Mouse (Mus musculus): Measurements from ENCODE around the gene Pon1. TPM values are rescaled to one million over a fixed set of nuclear protein-coding genes. Genes with fewer than 3 reads are reported as not detected.

The Pon1 gene
- total and polyA plus RNA-seq, 2 experiments from 2014 or later, result 0.21 to 0.96 TPM

GRCm38 (mm10) chr6:5168158-5168557 lies 25.6 kb downstream of the Pon1 start:
- H3K4me2 ChIP-seq (ENCODE audit: low read depth, low read length), result no peak overlapping the region
- ATAC-seq (no peak), DNase-seq (ENCODE audit: low spot score) (no peak)
- no peak for TF ChIP-seq CTCF (IDR thresholded peaks at IDR 0.05; ENCODE audit: low read depth)
- H3K27me3 ChIP-seq (ENCODE audit: insufficient read depth, low read length), result no peaks in the 10 kb centered on the region
- H3K27ac ChIP-seq, result no peak overlapping the region
- H3K4me3 ChIP-seq (ENCODE audit: low read length), result no peak overlapping the region
- H3K9me3 ChIP-seq (ENCODE audit: low read length), result no peaks in the 10 kb centered on the region
- WGBS, result 69% methylated on average over 9 of the region's 9 CpGs
- H3K9ac ChIP-seq (replicated peaks; ENCODE audit: low read length), result no peak overlapping the region
- no peaks in the 10 kb centered on the region for H3K36me3 ChIP-seq (ENCODE audit: insufficient read depth, low read length)
- H3K4me1 ChIP-seq (ENCODE audit: insufficient read depth, low read length), result no peaks in the 10 kb centered on the region

DNA sequence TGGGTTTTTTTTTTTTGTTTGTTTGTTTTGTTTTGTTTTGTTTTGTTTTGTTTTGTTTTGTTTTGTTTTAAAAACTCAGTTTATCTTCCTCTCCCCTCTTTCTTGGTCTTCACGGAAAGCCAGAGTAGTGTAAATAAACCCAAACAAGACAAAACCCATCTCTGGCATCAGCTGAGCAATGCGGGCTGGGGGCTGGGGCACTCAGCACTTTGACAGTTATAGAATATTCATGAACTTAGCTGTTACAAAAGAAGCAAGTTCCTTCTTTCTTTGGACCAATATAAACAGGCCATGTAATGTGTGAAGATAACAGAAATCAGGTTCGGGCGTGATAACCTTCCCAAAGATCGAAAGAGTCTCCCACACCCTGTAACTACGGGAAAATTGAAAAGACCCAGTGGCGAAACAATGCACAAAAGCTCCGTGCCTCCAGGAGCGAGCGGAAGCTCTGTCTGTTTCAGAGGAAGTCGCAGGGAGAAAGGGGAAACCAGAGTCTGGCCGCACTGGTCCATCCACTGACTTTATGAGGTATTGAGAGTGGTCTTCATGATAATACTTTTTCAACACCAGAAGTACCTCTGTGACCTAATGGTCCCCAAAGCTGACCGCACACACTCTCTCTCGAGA lies 26.6 kb downstream of the Pon1 start:
- no peaks in the 10 kb centered on the region for H3K4me1 ChIP-seq (ENCODE audit: insufficient read depth, low read length)
- H3K4me3 ChIP-seq (ENCODE audit: low read length), result peak overlapping the region; percentile 11; the same call in 1 of the 2 replicates
- H3K9me3 ChIP-seq (ENCODE audit: low read length), result no peaks in the 10 kb centered on the region
- H3K9ac ChIP-seq (replicated peaks; ENCODE audit: low read length), result no peak overlapping the region
- WGBS, result 29% methylated on average over 14 of the region's 14 CpGs
- H3K27me3 ChIP-seq (ENCODE audit: insufficient read depth, low read length), result no peaks in the 10 kb centered on the region
- no peak for DNase-seq (ENCODE audit: low spot score)
- no peak for TF ChIP-seq CTCF (IDR thresholded peaks at IDR 0.05; ENCODE audit: low read depth)
- ATAC-seq, result no peak
- H3K27ac ChIP-seq, result no peak overlapping the region
- peak overlapping the region; percentile 42; the same call in 1 of the 2 replicates for H3K4me2 ChIP-seq (ENCODE audit: low read depth, low read length)
- no peaks in the 10 kb centered on the region for H3K36me3 ChIP-seq (ENCODE audit: insufficient read depth, low read length)

- Histone ChIP-seq H3K9ac (replicated peaks; ENCODE audit: low read length) (no peak overlapping the region), H3K4me2 (ENCODE audit: low read depth, low read length) (no peak overlapping the region), H3K36me3 (ENCODE audit: insufficient read depth, low read length) (peaks cover 3% of the 10 kb centered on the region; the same call in 1 of the 2 replicates), H3K27ac (no peak overlapping the region), H3K4me1 (ENCODE audit: insufficient read depth, low read length) (no peaks in the 10 kb centered on the region), H3K9me3 (ENCODE audit: low read length) (no peaks in the 10 kb centered on the region), H3K4me3 (ENCODE audit: low read length) (no peak overlapping the region), H3K27me3 (ENCODE audit: insufficient read depth, low read length) (no peaks in the 10 kb centered on the region)
- no peak for TF ChIP-seq CTCF (IDR thresholded peaks at IDR 0.05; ENCODE audit: low read depth)
- no peak for ATAC-seq
- WGBS, result 74% methylated on average over 9 of the region's 9 CpGs
- no peak for DNase-seq (ENCODE audit: low spot score)
Observed at GRCm38 (mm10) chr6:5164855-5165254, 28.9 kb downstream of the Pon1 start.

DNA sequence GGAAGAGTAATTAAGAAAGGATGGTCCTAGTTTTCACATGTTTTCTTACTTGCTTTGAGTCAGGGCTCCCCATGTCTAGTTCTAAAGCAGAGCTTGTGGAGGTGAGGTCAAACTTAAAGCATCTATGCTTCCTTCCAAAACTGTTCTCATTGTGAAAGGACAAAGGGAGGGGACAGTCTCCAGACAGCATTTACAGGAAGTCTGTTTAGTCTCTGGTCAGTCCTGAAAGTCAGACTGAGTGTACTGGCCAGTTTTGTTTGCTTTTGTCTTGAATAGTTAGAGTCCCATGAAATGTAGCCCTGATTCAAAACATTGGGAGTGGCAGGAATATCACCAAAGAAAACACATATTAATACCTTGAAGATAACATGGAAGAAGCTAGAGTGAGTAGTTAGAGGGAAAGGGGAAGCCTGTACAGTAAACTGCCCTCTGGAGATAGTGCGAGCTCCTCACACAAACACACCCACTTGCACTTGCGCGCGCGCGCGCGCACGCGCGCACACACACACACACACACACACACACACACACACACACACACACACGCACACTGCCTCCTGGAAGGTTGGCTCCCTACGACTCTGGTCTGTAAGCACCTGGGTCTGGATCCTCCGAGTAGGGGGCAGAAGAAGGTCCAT lies 30.1 kb downstream of the Pon1 start:
- H3K4me2 ChIP-seq (ENCODE audit: low read depth, low read length), result no peak overlapping the region
- H3K9me3 ChIP-seq (ENCODE audit: low read length), result no peaks in the 10 kb centered on the region
- DNase-seq (ENCODE audit: low spot score) (no peak), ATAC-seq (no peak)
- H3K27ac ChIP-seq, result no peak overlapping the region
- WGBS, result 99% methylated on average over 14 of the region's 14 CpGs
- no peaks in the 10 kb centered on the region for H3K27me3 ChIP-seq (ENCODE audit: insufficient read depth, low read length)
- TF ChIP-seq CTCF (IDR thresholded peaks at IDR 0.05; ENCODE audit: low read depth), result no peak
- peaks cover 10% of the 10 kb centered on the region for H3K36me3 ChIP-seq (ENCODE audit: insufficient read depth, low read length)
- H3K9ac ChIP-seq (replicated peaks; ENCODE audit: low read length), result no peak overlapping the region
- H3K4me1 ChIP-seq (ENCODE audit: insufficient read depth, low read length), result no peaks in the 10 kb centered on the region
- H3K4me3 ChIP-seq (ENCODE audit: low read length), result no peak overlapping the region

DNA sequence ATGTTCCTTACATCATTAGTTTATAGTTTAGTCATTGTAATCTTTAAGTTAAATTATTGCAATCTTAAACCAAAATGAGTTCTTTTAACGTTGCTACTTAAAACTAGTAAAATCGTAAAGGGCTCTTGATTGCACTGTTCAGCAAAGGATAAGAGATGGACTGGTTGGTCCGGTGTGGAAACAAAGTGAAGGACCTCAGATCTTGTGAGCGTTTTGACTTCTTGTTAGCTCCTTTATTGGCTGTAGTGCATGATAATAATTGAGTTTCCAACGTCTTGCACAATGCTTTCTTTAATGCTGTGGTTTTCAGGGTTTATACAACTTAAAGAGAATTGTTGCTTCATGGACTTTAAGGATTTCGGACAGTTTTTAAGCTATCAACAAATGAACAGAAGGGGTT lies 31.7 kb downstream of the Pon1 start:
- ATAC-seq, result no peak

DNA sequence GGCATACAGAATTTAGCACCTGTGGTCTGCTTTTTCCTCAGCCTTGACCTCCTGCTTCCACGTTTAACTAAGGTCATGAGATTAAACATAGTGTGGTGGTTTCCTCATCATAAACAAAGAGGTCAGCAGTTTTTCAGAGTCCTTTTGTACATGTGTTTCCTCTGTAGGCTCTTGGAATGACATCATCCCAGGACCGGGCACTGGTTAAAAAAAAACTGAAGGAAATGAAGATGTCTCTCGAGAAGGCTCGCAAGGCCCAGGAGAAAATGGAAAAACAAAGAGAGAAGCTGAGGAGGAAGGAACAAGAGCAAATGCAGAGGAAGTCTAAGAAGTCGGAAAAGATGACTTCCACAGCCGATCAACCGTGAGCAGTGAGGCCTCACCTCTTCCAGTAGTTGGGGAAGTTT lies 34.4 kb downstream of the Pon1 start:
- 86% methylated on average over 7 of the region's 7 CpGs for whole genome bisulfite sequencing
- Histone ChIP-seq H3K9me3 (ENCODE audit: low read length) (no peaks in the 10 kb centered on the region), H3K4me2 (ENCODE audit: low read depth, low read length) (no peak overlapping the region), H3K4me1 (ENCODE audit: insufficient read depth, low read length) (no peaks in the 10 kb centered on the region), H3K27ac (no peak overlapping the region), H3K36me3 (ENCODE audit: insufficient read depth, low read length) (peaks cover 10% of the 10 kb centered on the region), H3K9ac (replicated peaks; ENCODE audit: low read length) (no peak overlapping the region), H3K4me3 (ENCODE audit: low read length) (no peak overlapping the region), H3K27me3 (ENCODE audit: insufficient read depth, low read length) (no peaks in the 10 kb centered on the region)
- DNase-seq (ENCODE audit: low spot score) (no peak), ATAC-seq (no peak)
- no peak for TF ChIP-seq CTCF (IDR thresholded peaks at IDR 0.05; ENCODE audit: low read depth)

More for the DNA sequence above, 31.7 kb downstream of the Pon1 start:
- Histone ChIP-seq H3K4me1 (ENCODE audit: insufficient read depth, low read length) (no peaks in the 10 kb centered on the region), H3K4me2 (ENCODE audit: low read depth, low read length) (no peak overlapping the region), H3K36me3 (ENCODE audit: insufficient read depth, low read length) (peaks cover 10% of the 10 kb centered on the region), H3K27me3 (ENCODE audit: insufficient read depth, low read length) (no peaks in the 10 kb centered on the region), H3K4me3 (ENCODE audit: low read length) (no peak overlapping the region), H3K9me3 (ENCODE audit: low read length) (no peaks in the 10 kb centered on the region), H3K9ac (replicated peaks; ENCODE audit: low read length) (no peak overlapping the region), H3K27ac (no peak overlapping the region)
- WGBS, result 89% methylated on average over 6 of the region's 6 CpGs
- no peak for TF ChIP-seq CTCF (IDR thresholded peaks at IDR 0.05; ENCODE audit: low read depth)
- no peak for DNase-seq (ENCODE audit: low spot score)

Data from hindbrain, postnatal 0 days (tissue).